Mouse (Mus musculus): ENCODE results near the gene Rpl22.

Rpl22 gene

GRCm38 (mm10) chr4:152325574-152326411, at the start of gene Rpl22:
TSS of gene Rpl22 (plus strand) at chr4:152325742.
- DNase-seq (ENCODE audit: low spot score) = peak; percentile 93

GRCm38 (mm10) chr4:152276389-152277347, 48.9 kb upstream of the Rpl22 start:
- DNase-seq (ENCODE audit: low spot score) = no peak

GRCm38 (mm10) chr4:152277916-152278315, 47.6 kb upstream of the Rpl22 start:
- DNase-seq (ENCODE audit: low spot score) = no peak

- no peak for DNase-seq (ENCODE audit: low spot score)
Measured at GRCm38 (mm10) chr4:152278986-152279385, 46.6 kb upstream of the Rpl22 start.

- no peak for DNase-seq (ENCODE audit: low spot score)
Measured at GRCm38 (mm10) chr4:152281601-152282000, 43.9 kb upstream of the Rpl22 start.

GRCm38 (mm10) chr4:152282721-152283120, 42.8 kb upstream of the Rpl22 start:
- DNase-seq (ENCODE audit: low spot score) = no peak

- DNase-seq (ENCODE audit: low spot score) = peak; percentile 85
Measured at GRCm38 (mm10) chr4:152283186-152283950, 42.2 kb upstream of the Rpl22 start.

- DNase-seq (ENCODE audit: low spot score) = peak; percentile 50
Measured at GRCm38 (mm10) chr4:152285505-152285904, 40.0 kb upstream of the Rpl22 start.

- DNase-seq (ENCODE audit: low spot score) = no peak
Measured at GRCm38 (mm10) chr4:152286183-152286582, 39.4 kb upstream of the Rpl22 start.

- peak; percentile 71 for DNase-seq (ENCODE audit: low spot score)
Measured at GRCm38 (mm10) chr4:152286887-152287286, 38.7 kb upstream of the Rpl22 start.

- DNase-seq (ENCODE audit: low spot score) = no peak
Measured at GRCm38 (mm10) chr4:152287317-152288120, 38.0 kb upstream of the Rpl22 start.

GRCm38 (mm10) chr4:152288398-152288945, 37.1 kb upstream of the Rpl22 start:
- no peak for DNase-seq (ENCODE audit: low spot score)

GRCm38 (mm10) chr4:152290385-152290784, 35.2 kb upstream of the Rpl22 start:
- no peak for DNase-seq (ENCODE audit: low spot score)

- no peak for DNase-seq (ENCODE audit: low spot score)
Measured at GRCm38 (mm10) chr4:152290991-152291390, 34.6 kb upstream of the Rpl22 start.

GRCm38 (mm10) chr4:152291562-152291961, 34.0 kb upstream of the Rpl22 start, which contains the start of gene Hes3:
TSS of gene Hes3 (minus strand) at chr4:152291662.
- no peak for DNase-seq (ENCODE audit: low spot score)

- DNase-seq (ENCODE audit: low spot score) = no peak
Measured at GRCm38 (mm10) chr4:152292102-152292765, 33.3 kb upstream of the Rpl22 start.

GRCm38 (mm10) chr4:152294188-152294929, 31.2 kb upstream of the Rpl22 start:
- DNase-seq (ENCODE audit: low spot score) = no peak

GRCm38 (mm10) chr4:152295916-152296315, 29.6 kb upstream of the Rpl22 start:
- no peak for DNase-seq (ENCODE audit: low spot score)

GRCm38 (mm10) chr4:152296371-152296770, 29.2 kb upstream of the Rpl22 start:
- no peak for DNase-seq (ENCODE audit: low spot score)
